12 mouse cellular contexts compared by ENCODE assay signal in the genomic region with DNA sequence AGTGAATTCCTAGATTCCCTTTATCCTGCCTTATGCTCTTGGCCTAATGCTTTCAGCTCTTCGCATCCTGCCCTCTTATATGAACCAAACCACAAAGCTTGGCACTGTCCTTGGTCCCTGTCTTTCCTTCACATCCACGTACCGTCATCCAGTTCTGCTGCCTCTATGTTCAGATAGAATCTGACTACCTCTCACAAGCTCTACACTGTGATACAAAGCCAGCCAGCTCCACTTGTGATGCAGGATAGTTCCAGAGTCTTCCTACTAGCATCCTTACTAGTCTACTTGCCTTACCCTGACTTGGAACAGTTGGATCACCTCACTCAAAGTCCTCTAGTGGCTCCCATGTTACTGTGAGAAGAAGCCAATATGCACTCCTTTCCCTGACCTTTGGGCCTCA. TPM values are rescaled to one million over a fixed set of nuclear protein-coding genes. Genes with fewer than 3 reads are reported as not detected.
A peak's percentile ranks its signal among the peaks of the same experiment; 100 is the strongest.
DNase-seq lines count a peak whose midpoint lies in the region; ATAC-seq and TF ChIP-seq lines count a peak whose summit lies in the region.
"Had no signal": no experiment of that assay in that cellular context is flagged by ENCODE, and none has a peak within 500 bp of the region (broad histone marks: within the 10 kb centered on the region; RNA-seq: fewer than 3 reads in every experiment).

No protein-coding gene starts in this region.

- TF ChIP-seq EP300 in lung, postnatal 0 days (IDR thresholded peaks at IDR 0.05): no peak

- no peak for TF ChIP-seq CTCF in lung, postnatal 0 days (IDR thresholded peaks at IDR 0.05)
- no peak for TF ChIP-seq CTCF in lung, adult 2 months (IDR thresholded peaks at IDR 0.05; ENCODE audit: insufficient read depth, low read length)

- no peak overlapping the region for H3K4me3 ChIP-seq in hindbrain, embryonic 13.5 days
- no peak overlapping the region for H3K4me3 ChIP-seq in hindbrain, embryonic 12.5 days
- no peak overlapping the region for H3K4me3 ChIP-seq in lung, postnatal 0 days (ENCODE audit: low read depth, low read length)
- no peak overlapping the region for H3K4me3 ChIP-seq in lung, adult 2 months (replicated peaks; ENCODE audit: extremely low read depth, low read depth, low read length)
- no peak overlapping the region for H3K4me3 ChIP-seq in neural tube, embryonic 13.5 days
- H3K4me3 ChIP-seq: kidney, embryonic 15.5 days; limb, embryonic 12.5 days had no signal

- no peak overlapping the region for H3K27ac ChIP-seq in hindbrain, embryonic 13.5 days
- H3K27ac ChIP-seq in hindbrain, embryonic 12.5 days: no peak overlapping the region
- H3K27ac ChIP-seq in lung, postnatal 0 days (ENCODE audit: low read length): 0 out of 2 replicates have a peak overlapping the region, but pooled peaks have one; percentile 20
- no peak overlapping the region for H3K27ac ChIP-seq in neural tube, embryonic 13.5 days (replicated peaks)
- H3K27ac ChIP-seq: embryonic facial prominence, embryonic 15.5 days; kidney, embryonic 15.5 days; limb, embryonic 12.5 days had no signal

- H3K27me3 ChIP-seq in hindbrain, embryonic 13.5 days: no peaks in the 10 kb centered on the region
- H3K27me3 ChIP-seq in hindbrain, embryonic 12.5 days: no peaks in the 10 kb centered on the region
- H3K27me3 ChIP-seq in lung, postnatal 0 days (replicated peaks; ENCODE audit: insufficient read depth, low read length): no peaks in the 10 kb centered on the region
- H3K27me3 ChIP-seq in neural tube, embryonic 13.5 days: no peaks in the 10 kb centered on the region
- H3K27me3 ChIP-seq: embryonic facial prominence, embryonic 15.5 days; kidney, embryonic 15.5 days; limb, embryonic 12.5 days had no signal

- H3K9ac ChIP-seq in hindbrain, embryonic 13.5 days: peak overlapping the region; percentile 35; the same call in 1 of the 2 replicates
- H3K9ac ChIP-seq in hindbrain, embryonic 12.5 days: no peak overlapping the region
- no peak overlapping the region for H3K9ac ChIP-seq in lung, postnatal 0 days (replicated peaks; ENCODE audit: low read depth)
- peak overlapping the region; percentile 49 for H3K9ac ChIP-seq in neural tube, embryonic 13.5 days
- H3K9ac ChIP-seq: embryonic facial prominence, embryonic 15.5 days; kidney, embryonic 15.5 days; limb, embryonic 12.5 days had no signal

- H3K4me1 ChIP-seq in hindbrain, embryonic 13.5 days (replicated peaks): peaks cover 54% of the 10 kb centered on the region
- peaks cover 26% of the 10 kb centered on the region for H3K4me1 ChIP-seq in hindbrain, embryonic 12.5 days
- peaks cover 12% of the 10 kb centered on the region for H3K4me1 ChIP-seq in lung, postnatal 0 days (ENCODE audit: insufficient read depth, low read depth, low read length)
- peaks cover 15% of the 10 kb centered on the region for H3K4me1 ChIP-seq in lung, adult 2 months (ENCODE audit: control insufficient read depth, insufficient read depth, low read length)
- H3K4me1 ChIP-seq in neural tube, embryonic 13.5 days (replicated peaks): peaks cover 55% of the 10 kb centered on the region

- no peak for ATAC-seq in hindbrain, embryonic 13.5 days (ENCODE audit: low FRiP score)
- ATAC-seq in hindbrain, embryonic 12.5 days (ENCODE audit: low FRiP score): no peak
- no peak for ATAC-seq in lung, postnatal 0 days
- ATAC-seq in neural tube, embryonic 13.5 days (ENCODE audit: low read depth): no peak

- DNase-seq in cerebellum, adult 9-10 months: peak; percentile 41
- no peak for DNase-seq in cerebellum, adult 18-20 months
- no peak for DNase-seq in lung, postnatal 0 days (ENCODE audit: low spot score)
- DNase-seq in lung, adult 2 months: no peak
- DNase-seq in layer of hippocampus, adult 11-12 months (ENCODE audit: low spot score): no peak
- DNase-seq: adrenal gland, adult 8-10 months had no signal

- WGBS in hindbrain, embryonic 13.5 days: 94% methylated on average over 3 of the region's 3 CpGs
- 91% methylated on average over 3 of the region's 3 CpGs for whole genome bisulfite sequencing in hindbrain, embryonic 12.5 days
- WGBS in lung, postnatal 0 days: 83% methylated on average over 3 of the region's 3 CpGs
- WGBS in lung, adult 2 months: 81% methylated on average over 3 of the region's 3 CpGs
- 97% methylated on average over 3 of the region's 3 CpGs for WGBS in neural tube, embryonic 13.5 days

- H3K36me3 ChIP-seq in hindbrain, embryonic 13.5 days: peaks cover 8% of the 10 kb centered on the region
- peaks cover 8% of the 10 kb centered on the region for H3K36me3 ChIP-seq in hindbrain, embryonic 12.5 days
- H3K36me3 ChIP-seq in lung, postnatal 0 days (ENCODE audit: insufficient read depth, low read length): peaks cover 6% of the 10 kb centered on the region; the same call in 1 of the 2 replicates
- peaks cover 9% of the 10 kb centered on the region for H3K36me3 ChIP-seq in neural tube, embryonic 13.5 days

- H3K9me3 ChIP-seq in hindbrain, embryonic 13.5 days: no peaks in the 10 kb centered on the region
- H3K9me3 ChIP-seq in hindbrain, embryonic 12.5 days (replicated peaks): no peaks in the 10 kb centered on the region
- H3K9me3 ChIP-seq in lung, postnatal 0 days (ENCODE audit: low read length): no peaks in the 10 kb centered on the region
- H3K9me3 ChIP-seq in neural tube, embryonic 13.5 days: no peaks in the 10 kb centered on the region
- H3K9me3 ChIP-seq: embryonic facial prominence, embryonic 15.5 days; kidney, embryonic 15.5 days; limb, embryonic 12.5 days had no signal

- H3K4me2 ChIP-seq in hindbrain, embryonic 13.5 days: peak overlapping the region; percentile 4; the same call in 1 of the 2 replicates
- no peak overlapping the region for H3K4me2 ChIP-seq in hindbrain, embryonic 12.5 days (replicated peaks)
- H3K4me2 ChIP-seq in lung, postnatal 0 days (replicated peaks; ENCODE audit: low read depth, low read length): no peak overlapping the region
- peak overlapping the region; percentile 75 for H3K4me2 ChIP-seq in neural tube, embryonic 13.5 days
- H3K4me2 ChIP-seq: embryonic facial prominence, embryonic 15.5 days had no signal

- TF ChIP-seq POLR2A in lung, adult 2 months (IDR thresholded peaks at IDR 0.05; ENCODE audit: borderline replicate concordance, extremely low read depth, low read depth, low read length): no peak

RNA-seq across cellular contexts. Expression of a gene that starts 2.4 kb away (rescaled TPM):
- polyA plus RNA-seq in hindbrain, embryonic 13.5 days (2015; fragmentation: Nextera tagmentation; extraction: Ambion mirVana): 10.6 and 12.9 TPM in 2 replicates
- polyA plus RNA-seq in hindbrain, embryonic 12.5 days (2016; fragmentation: Nextera tagmentation; extraction: Ambion mirVana): 27.3 and 28.7 TPM in 2 replicates
- 33.3 and 33.6 TPM in 2 replicates for polyA plus RNA-seq in lung, postnatal 0 days (2015; fragmentation: Nextera tagmentation; extraction: Ambion mirVana)
- polyA plus RNA-seq in lung, adult 2 months (2012; rRNA removed): 193 and 235 TPM in 2 replicates
- 21.0 and 21.8 TPM in 2 replicates for polyA plus RNA-seq in neural tube, embryonic 13.5 days (2015; fragmentation: Nextera tagmentation; extraction: Ambion mirVana)

RNA-seq across cellular contexts. Expression of a gene that starts 8.4 kb away (rescaled TPM):
- 163 and 167 TPM in 2 replicates for polyA plus RNA-seq in hindbrain, embryonic 13.5 days (2015; fragmentation: Nextera tagmentation; extraction: Ambion mirVana)
- polyA plus RNA-seq in hindbrain, embryonic 12.5 days (2016; fragmentation: Nextera tagmentation; extraction: Ambion mirVana): 153 and 167 TPM in 2 replicates
- polyA plus RNA-seq in lung, postnatal 0 days (2015; fragmentation: Nextera tagmentation; extraction: Ambion mirVana): 79.4 and 84.0 TPM in 2 replicates
- polyA plus RNA-seq in lung, adult 2 months (2012; rRNA removed): 10.0 and 16.1 TPM in 2 replicates
- 146 and 151 TPM in 2 replicates for polyA plus RNA-seq in neural tube, embryonic 13.5 days (2015; fragmentation: Nextera tagmentation; extraction: Ambion mirVana)

RNA-seq across cellular contexts. Expression of a gene that starts 48.5 kb away (rescaled TPM):
- 0.43 and 0.70 TPM in 2 replicates for polyA plus RNA-seq in hindbrain, embryonic 13.5 days (2015; fragmentation: Nextera tagmentation; extraction: Ambion mirVana)
- polyA plus RNA-seq in hindbrain, embryonic 12.5 days (2016; fragmentation: Nextera tagmentation; extraction: Ambion mirVana): 0.31 and 0.48 TPM in 2 replicates
- polyA plus RNA-seq in lung, postnatal 0 days (2015; fragmentation: Nextera tagmentation; extraction: Ambion mirVana): not detected in 2 replicates
- polyA plus RNA-seq in lung, adult 2 months (2012; rRNA removed): not detected in 2 replicates
- polyA plus RNA-seq in neural tube, embryonic 13.5 days (2015; fragmentation: Nextera tagmentation; extraction: Ambion mirVana): 0.27 TPM in 1 of 2 replicates, not detected in the other
- polyA plus RNA-seq: embryonic facial prominence, embryonic 15.5 days; kidney, embryonic 15.5 days; limb, embryonic 12.5 days had no signal

Comparison
In these comparisons a context has a peak if more than half of its experiments do, and no peak if none do; other contexts are left out.
1. H3K4me2 ChIP-seq: peak in hindbrain, embryonic 13.5 days (single experiment) and neural tube, embryonic 13.5 days (single experiment); none in hindbrain, embryonic 12.5 days (single experiment) and lung, postnatal 0 days (single experiment).
2. H3K9ac ChIP-seq: peak in hindbrain, embryonic 13.5 days (single experiment) and neural tube, embryonic 13.5 days (single experiment); none in hindbrain, embryonic 12.5 days (single experiment) and lung, postnatal 0 days (single experiment).